Mouse (Mus musculus) urinary bladder, adult 2 months (tissue): Measurements from ENCODE around the gene Anks1b. TPM values are rescaled to one million over a fixed set of nuclear protein-coding genes. Genes with fewer than 3 reads are reported as not detected.

Experiments used
- DNase-seq: peaks from one replicate; pipeline ENCODE4 v3.0.0; 2022; ENCODE audit warnings: low spot score
- polyA plus RNA-seq: library from polyadenylated mRNA; depleted of rRNA; stranded (reverse); fragments of >200 nt; gene quantifications from 2 replicates; pipeline ENCODE4 v1.2.3, GENCODE M21; 2012

Anks1b gene
- polyA plus RNA-seq, 1 experiment, result 0.29 TPM

DNA sequence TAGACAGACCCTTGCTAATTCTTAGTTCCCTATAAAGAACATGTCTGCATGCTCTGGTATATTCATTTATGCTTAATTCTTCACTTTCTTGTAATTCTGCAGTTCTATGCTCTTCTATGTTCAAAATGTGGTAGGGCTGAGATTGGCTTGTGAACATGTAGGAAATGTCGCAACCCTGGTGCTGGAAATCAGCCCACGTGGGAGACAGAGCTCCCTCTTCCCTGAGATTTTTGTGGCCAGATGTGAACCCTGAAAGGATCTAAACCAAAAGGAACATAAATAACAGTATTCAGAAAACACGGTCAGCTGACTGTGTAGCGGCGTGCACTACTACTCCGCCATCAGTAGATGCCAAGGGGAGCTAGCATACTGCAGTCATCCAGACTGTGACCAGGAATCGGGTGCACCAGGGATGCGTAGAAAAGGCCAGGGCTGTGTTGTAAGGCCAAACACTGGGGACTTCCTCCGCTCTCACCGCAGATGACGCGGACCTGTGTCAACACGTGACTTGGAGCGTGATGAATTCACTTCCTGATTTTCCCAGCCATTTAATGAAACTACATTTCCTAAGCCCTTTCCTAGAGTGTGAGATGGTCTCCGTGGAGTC lies 1079.9 kb downstream of the Anks1b start:
- no peak for DNase-seq

DNA sequence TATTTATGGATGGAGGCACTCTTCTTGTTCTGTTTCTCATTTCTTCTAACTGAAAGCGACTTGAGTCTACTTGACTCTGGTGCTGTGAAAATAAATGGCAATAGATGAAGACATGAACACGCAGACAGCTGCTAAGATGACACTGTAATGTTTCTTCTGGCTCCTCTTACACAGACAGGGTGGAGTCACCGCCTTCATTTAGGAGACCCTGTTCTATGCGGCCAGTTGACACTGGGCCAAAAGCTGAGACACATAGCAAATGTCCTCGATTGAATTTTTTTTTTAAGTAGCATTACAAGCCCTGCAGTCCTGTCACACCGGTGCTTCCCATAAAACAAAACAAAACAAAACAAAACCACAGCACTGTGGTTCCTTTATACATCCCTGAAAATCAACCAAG lies 1080.5 kb downstream of the Anks1b start:
- DNase-seq, result no peak

DNA sequence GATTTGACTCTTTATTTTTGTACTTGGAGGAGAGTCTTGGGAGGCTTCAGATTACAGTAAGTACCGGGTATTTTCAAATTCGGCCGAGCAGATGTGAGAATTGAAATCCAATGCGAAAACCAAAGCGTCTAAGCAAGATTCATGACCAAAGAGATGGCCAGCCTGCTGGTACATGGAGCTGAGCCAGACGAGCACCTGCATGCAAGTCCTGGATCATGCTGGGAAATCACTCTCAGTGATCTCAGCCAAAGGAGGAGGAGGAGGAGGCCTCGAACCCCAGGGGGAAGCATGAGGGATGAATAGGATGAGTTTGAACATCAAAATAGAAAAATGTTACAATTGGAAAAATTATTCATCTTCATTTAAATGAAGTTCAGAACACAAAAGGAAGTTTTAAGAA lies 1087.1 kb downstream of the Anks1b start:
- no peak for DNase-seq

DNA sequence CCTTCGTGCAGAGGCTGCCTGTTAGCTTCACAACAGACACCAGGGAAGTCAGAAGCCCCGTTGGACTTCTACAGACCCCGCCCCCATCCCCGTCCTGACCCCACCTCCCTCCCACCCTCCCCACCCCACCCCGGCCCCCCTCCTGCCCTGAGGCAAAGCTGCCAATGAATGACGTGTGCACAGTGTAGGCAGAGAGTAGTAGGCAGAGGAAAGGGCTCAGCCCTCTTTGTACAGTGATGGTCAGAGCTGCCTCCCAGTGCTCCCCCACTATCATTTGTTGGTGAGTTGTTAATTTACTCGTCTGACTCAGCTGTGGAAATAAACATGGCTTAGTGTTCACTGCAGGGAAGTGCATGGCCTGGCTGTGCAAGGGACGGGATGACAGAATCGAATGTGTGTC lies 1091.2 kb downstream of the Anks1b start:
- DNase-seq, result no peak

DNA sequence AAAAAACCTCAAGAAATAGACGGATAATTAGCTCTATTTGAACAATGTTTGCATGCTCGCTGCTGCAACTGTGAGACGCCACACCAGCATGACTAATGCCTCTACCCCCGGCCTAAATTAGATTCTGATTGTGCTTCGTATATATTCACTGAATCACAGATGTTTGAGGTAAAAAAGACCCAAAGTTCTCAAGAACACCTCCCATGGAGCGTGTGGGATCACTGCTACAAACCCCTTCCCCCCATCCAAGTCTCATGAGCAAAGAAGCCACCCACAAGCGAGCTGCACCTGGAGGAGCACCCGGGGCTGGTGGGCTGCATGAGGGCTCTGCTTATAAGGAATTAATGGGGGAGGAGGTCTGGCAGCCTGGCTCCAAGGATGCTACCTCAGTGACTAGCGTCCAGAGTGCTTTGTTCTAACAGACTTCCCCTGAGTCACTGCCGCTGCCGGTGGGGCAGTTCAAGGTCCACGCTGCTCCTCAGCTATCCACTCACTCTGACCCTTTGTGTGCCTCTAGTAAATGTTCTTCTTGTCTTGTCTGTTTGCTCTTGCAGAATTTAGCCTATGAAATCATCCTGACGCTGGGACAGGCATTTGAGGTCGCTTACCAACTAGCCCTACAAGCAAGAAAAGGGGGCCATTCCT lies 1092.5 kb downstream of the Anks1b start:
- no peak for DNase-seq

DNA sequence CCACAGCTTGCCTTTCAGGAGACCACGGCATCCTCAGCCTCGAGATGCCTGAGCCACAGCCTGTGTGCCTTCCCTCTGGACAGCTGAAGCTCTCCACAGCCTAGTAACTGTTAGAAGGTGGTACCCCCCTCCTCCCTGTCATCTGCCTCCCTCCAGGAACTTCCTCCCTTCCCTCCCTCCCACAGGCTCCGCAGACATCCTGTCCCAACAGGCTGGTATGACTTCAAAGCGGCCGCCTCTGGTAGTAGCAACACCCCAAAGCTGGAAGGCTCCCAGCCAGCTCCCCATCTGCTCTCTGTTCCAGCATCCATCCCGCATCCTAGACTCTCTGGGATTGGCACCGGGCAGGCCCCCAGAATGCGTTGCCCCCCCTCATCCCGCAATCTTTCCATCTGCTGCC lies 1093.5 kb downstream of the Anks1b start:
- DNase-seq, result no peak

DNA sequence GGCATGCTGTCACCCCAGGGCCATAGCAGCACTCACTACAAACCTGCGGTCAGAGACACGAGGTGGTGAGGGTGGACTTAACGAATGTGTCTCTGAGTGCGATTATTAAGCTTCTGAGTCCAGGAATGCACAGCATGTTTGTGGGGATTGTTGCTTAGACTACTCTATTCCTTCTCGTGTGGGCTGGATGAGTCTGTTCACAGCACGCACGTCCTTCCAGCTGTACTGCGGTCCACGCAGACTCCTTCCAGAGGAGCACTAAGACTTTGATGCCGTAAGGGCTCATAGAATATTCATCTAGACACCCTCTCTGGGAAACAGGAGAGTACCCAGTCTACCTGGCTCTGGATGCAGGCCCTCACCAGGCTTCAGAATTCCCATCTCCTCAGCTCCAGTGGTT lies 1094.9 kb downstream of the Anks1b start:
- DNase-seq, result no peak

DNA sequence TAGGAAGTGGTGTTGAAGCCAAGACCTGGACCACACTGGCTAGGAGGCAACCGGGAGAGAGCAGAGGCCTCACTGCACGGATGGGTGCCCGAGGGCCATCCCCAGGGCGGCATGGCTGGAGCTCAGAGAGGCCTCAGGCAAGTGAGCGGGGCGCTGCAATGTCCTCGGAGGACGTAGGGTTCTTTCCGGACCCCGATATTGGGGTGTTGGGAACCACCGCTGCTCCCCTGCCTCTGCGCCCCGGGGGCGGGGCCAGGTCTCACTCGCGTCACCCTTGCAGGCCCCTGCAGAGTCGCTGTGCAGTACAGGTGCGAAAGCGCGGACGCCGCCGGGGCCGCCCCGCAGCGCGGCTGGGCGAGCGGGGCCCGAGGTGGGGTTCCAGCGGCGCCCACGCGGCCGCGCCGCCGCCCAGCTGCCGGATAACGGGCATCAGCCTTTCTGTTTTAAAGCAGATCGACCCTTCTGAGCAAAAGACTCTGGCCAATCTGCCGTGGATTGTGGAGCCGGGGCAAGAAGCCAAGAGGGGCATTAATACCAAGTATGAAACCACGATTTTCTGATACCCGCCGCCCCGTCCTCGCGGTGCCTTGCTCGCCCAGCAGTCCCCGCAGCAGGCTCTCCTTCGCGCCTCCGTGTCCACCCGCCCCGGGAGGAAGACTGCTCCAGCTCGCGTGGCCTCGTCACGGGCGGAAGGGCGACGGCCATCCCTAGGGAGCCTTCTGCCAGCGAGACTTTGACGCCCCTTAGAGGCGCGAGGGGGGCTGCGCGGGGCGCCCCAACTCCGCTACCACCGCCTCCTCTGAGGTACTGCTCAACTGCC lies 1096.3 kb downstream of the Anks1b start:
- DNase-seq, result no peak

DNA sequence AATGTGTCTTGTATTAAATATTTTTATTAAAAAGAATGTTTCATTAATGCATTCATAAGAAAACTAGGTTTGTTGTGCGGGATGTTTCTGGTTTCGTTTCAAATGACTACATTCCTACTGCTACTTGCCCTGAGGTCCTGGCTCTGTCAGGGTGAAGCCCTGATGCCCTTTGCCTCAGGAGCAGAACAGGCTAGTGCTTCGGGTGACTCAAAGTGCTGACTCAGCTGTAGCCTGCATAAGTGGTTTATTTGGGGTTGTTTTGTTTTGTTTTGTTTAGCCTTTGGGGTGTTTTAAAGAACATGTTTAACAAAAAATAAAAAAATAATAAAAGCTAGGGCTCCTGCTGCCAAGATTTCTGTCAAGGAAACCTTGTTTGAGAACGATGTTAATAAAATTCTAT lies 1097.3 kb downstream of the Anks1b start:
- no peak for DNase-seq

DNA sequence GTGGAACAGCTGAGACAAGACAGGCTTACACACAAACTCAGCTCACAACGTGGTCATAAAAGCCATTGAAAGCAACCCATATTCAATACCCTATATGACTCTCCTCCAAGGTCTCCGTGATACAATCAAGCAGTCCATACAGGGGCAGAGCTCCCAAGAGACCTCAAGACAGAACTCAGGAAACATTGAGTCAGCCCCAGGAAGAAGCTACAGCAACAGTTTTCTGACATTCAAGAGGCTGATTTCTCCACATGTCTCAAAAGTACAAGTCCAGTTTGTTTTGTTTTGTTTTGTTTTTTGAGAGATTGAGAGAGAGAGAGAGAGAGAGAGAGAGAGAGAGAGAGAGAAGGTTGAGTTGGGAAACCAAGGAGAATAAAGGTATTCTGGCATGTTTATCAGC lies 1100.8 kb downstream of the Anks1b start:
- no peak for DNase-seq

DNA sequence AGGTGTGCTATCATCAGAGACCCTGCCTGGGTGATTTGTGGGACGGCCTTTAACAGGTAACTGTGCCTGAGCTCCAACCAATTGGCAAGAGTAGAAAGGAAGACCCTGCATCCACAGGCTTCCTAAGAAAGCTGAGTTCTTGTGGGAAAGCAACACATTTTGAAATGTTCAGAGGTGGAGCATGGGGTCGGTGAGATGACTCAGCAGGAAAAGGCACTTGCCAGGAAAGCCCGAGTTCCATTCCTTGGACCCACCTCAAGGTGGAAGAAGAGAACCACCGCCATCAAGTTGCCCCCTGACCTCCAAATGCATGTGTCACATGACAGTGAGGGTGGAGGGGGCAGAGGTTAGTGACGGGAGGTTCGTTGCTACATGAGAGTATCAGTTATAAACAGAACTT lies 1101.2 kb downstream of the Anks1b start:
- DNase-seq, result no peak

DNA sequence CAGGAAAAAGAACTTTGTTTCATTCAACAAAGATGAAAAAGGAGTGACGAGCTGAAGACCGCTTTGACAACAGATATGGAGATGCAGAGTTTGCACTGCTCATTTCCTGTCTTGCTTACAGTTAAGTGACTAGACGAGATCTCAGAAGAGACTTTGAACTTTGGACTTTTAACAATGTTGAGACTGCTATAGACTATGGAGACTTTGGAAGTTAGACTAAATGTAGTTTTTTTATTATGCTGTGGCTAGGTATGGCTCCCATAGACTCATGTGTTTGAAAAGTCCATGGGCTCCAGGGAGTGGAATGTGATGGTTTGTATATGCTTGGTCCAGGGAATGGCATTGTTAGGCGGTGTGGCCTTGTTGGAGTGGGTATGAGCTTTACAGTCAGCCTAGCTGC lies 1108.5 kb downstream of the Anks1b start:
- DNase-seq, result no peak

DNA sequence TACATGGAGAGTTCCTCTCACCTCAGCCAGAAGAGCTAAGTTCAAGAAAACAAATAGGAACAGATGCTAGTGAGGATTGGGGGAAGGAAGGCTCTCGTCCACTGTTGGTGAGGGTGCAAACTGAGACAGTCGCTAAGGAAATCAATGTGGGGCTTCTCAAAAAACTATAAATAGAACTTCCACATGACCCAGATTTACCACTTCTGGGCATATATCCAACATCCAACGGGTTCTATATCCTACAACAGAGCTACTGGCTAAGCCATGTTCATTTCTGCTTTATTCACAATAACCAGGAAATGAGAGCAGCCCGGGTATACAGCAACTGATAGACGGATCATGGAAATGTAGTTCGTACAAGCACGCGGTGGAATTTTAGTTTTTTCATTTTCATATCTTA lies 1109.7 kb downstream of the Anks1b start:
- DNase-seq, result no peak

DNA sequence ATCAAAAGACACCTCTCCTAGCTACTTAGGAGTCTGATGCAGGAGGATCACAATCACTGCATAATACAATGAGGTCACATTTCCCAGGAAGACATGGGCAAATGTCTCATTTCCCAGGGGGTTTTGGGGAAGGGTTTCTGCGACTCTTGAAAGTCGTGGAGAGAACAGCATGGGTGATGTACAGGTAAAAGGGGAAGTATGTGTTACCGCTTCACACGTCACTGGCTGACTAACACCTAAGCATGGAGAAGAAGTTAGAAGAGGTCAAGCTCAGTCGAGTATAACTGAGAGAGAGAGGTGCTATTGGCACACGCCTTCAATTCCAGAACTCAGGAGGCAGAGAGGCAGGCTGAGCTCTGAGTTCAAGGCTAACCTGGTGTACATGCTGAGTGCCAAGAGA lies 1117.0 kb downstream of the Anks1b start:
- DNase-seq, result no peak

DNA sequence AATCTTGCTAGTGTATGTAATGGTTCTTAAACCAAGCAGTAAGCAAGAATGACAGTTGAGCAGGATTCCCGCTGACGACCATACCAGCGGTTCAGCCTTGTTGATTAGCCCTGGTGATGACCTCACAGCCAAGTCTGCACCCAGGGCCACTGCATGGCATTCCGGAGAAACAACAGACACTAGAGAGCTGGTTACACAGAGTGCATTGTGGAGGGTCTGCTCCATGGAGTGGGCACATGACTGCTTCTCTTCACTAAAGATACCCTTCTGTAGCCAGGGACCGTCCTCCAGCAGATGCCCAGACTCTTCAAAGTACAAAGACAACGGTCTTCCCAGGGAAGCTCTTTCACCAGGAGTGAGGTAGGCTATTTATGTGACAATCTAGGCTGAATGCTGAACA lies 1118.9 kb downstream of the Anks1b start:
- no peak for DNase-seq

DNA sequence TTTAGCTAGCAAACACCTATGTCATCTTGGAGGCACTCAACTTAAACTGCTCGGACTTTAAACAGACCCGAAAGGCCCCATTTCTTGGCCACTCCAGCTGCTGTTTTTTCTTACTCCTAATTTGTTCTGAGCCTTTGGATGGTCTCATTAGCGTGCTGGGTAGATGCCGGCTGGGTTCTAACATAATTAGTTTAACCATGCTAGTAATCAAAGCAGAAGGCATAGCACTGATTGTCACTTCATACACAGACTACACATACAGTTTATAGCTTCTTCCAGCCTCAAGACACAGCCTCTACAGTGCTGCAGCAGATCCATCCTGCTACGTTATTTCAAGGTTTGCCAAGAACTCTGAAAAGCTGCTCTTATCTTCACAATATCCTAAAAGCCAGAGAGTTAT lies 1120.6 kb downstream of the Anks1b start:
- no peak for DNase-seq

DNA sequence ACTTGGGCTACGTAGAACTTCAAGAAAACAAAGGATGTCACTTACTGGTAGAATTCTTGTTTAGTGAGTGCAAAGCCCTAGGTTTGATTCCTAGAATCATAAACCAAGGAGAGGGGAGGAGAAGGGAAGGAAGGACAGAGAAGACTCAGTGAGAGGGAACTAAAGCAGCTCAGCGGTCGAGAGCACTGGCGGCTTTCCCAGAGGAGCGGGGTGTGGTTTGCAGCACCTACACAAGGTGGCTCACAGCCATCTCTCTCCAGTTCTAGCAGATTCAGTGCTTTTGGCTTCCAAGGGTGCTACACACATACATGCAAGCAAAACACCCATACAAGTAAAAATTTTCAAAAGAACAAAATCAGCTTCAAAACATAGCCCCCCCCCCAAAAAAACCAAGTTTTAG lies 1126.6 kb downstream of the Anks1b start:
- no peak for DNase-seq

DNA sequence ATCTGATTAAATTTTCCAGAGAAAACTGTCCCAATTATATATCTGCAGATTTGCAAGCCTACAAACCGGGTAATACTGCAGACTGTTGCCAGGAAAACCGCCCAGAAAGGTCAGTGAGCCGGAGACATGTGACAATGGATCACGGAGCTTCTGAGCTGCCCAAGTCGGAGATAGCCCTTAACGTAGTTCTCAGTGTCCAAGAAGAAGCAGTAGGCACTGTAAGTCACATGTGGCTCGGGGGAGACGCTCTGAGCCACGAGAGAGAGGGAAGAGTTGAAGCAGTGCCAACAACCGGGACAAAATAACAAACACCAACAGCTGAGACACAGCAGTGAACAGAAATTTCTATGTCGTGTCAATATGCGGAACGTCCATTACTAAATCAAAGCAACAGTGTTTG lies 1128.1 kb downstream of the Anks1b start:
- DNase-seq, result no peak

DNA sequence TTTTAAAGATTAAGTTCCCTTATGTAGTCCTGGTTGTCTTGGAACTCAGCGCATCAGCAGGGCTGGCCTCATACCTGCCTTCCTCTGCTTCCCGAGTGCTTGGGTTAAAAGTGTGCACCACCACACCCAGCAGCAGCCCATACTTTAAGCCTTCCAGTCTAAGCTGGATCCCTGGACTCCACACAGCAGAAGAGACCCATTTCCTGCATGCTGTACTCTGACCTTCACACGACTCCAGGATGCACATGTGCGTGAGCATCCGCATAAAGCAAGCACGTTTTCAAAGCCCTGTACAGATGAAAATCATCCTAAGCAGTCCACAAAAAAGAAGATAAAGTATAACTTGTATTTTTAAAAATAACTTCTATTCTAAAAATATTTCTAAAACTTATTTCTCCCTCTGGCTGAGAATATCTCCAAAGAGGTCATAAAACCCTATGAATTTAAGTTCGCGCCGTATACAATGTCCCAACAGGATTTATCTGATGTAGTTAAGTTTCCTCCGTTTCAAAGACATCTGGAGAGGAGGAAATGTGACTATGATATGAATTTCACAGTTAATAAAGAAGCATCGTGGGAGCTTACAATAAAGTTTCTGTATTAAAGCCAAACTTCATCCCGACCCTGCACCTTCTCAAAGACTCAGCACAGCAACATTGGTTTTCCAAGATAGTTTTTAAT lies 1132.7 kb downstream of the Anks1b start:
- DNase-seq, result no peak
